Mouse (Mus musculus) embryonic facial prominence, embryonic 10.5 days (tissue): ENCODE measurements around the gene Gm49388. TPM values are rescaled to one million over a fixed set of nuclear protein-coding genes. Genes with fewer than 3 reads are reported as not detected.
"Not testable (repeated sequence)": the region's sequence is repeated elsewhere in the genome, so short reads cannot be mapped to it uniquely, and the experiment has no call there.

Experiments
- DNase-seq: peaks from one replicate; pipeline ENCODE4 v3.0.0-alpha.2; 2017; ENCODE audit warnings: low spot score
- H3K27ac ChIP-seq: fragments of 300-500 bp; sonication (generic); replicated peaks from 2 replicates; pipeline ENCODE4 v1.5.1; 2016; ENCODE audit warnings: mild to moderate bottlenecking
- H3K27me3 ChIP-seq: fragments of 300-500 bp; sonication (generic); replicated peaks from 2 replicates; pipeline ENCODE4 v1.6.1; 2016; ENCODE audit warnings: low read depth, mild to moderate bottlenecking; ENCODE audit not compliant: poor library complexity, severe bottlenecking
- H3K36me3 ChIP-seq: fragments of 300-500 bp; sonication (generic); replicated peaks from 2 replicates; pipeline ENCODE4 v1.6.1; 2016; ENCODE audit warnings: mild to moderate bottlenecking, moderate library complexity
- H3K4me1 ChIP-seq: fragments of 300-500 bp; sonication (generic); 2 replicates; pipeline ENCODE4 v1.6.1; 2016
- H3K4me3 ChIP-seq: fragments of 300-500 bp; sonication (generic); 2 replicates; pipeline ENCODE4 v1.5.1; 2016; ENCODE audit warnings: mild to moderate bottlenecking, moderate library complexity
- H3K9me3 ChIP-seq: fragments of 300-500 bp; sonication (generic); 2 replicates; pipeline ENCODE4 v1.6.1; 2016; ENCODE audit warnings: mild to moderate bottlenecking
- WGBS: fragments of 180-500 bp; shearing (Covaris S2); methylation state at CpG from one replicate; pipeline ENCODE4 v1.1.7; 2016; 5-methylcytosine and 5-hydroxymethylcytosine counted together
- polyA plus RNA-seq: library from polyadenylated mRNA; unstranded; fragments of >200 nt; fragmentation: Nextera tagmentation; extraction: Ambion mirVana; gene quantifications from 2 replicates; pipeline ENCODE4 v1.2.1, GENCODE M21; 2016

Gm49388 gene
- polyA plus RNA-seq, 1 experiment from 2014 or later = not detected

- H3K9me3 ChIP-seq = no peaks in the 10 kb centered on the region
- 5% methylated on average over 27 of the region's 27 CpGs for WGBS
- H3K27ac ChIP-seq = peak overlapping the region; percentile 95
- H3K27me3 ChIP-seq = no peaks in the 10 kb centered on the region
- peaks cover 34% of the 10 kb centered on the region for H3K36me3 ChIP-seq
- H3K4me3 ChIP-seq = peak overlapping the region; percentile 77
- H3K4me1 ChIP-seq = peaks cover 48% of the 10 kb centered on the region
- peak; percentile 38 for DNase-seq
Observed at GRCm38 (mm10) chr7:127770039-127770905, 15.1 kb upstream of the Gm49388 start.

- peak overlapping the region; percentile 77 for H3K4me3 ChIP-seq
- no peak overlapping the region for H3K27ac ChIP-seq
- 72% methylated on average over 5 of the region's 5 CpGs for WGBS
Observed at GRCm38 (mm10) chr7:127771262-127771661, 14.1 kb upstream of the Gm49388 start.

GRCm38 (mm10) chr7:127772080-127772479, 13.3 kb upstream of the Gm49388 start:
- Histone ChIP-seq H3K9me3 (no peaks in the 10 kb centered on the region), H3K27ac (no peak overlapping the region), H3K27me3 (no peaks in the 10 kb centered on the region), H3K4me1 (peaks cover 51% of the 10 kb centered on the region), H3K36me3 (peaks cover 16% of the 10 kb centered on the region), H3K4me3 (no peak overlapping the region)
- DNase-seq = no peak
- 84% methylated on average over 3 of the region's 3 CpGs for whole genome bisulfite sequencing

More at GRCm38 (mm10) chr7:127771262-127771661, 14.1 kb upstream of the Gm49388 start:
- H3K36me3 ChIP-seq = peaks cover 24% of the 10 kb centered on the region
- H3K27me3 ChIP-seq = no peaks in the 10 kb centered on the region
- no peak for DNase-seq
- H3K4me1 ChIP-seq = peaks cover 51% of the 10 kb centered on the region
- H3K9me3 ChIP-seq = no peaks in the 10 kb centered on the region

- Histone ChIP-seq H3K27me3 (no peaks in the 10 kb centered on the region), H3K9me3 (no peaks in the 10 kb centered on the region), H3K27ac (no peak overlapping the region), H3K36me3 (peaks cover 11% of the 10 kb centered on the region), H3K4me3 (no peak overlapping the region), H3K4me1 (peaks cover 51% of the 10 kb centered on the region)
- WGBS = 85% methylated on average over 1 of the region's 1 CpGs
- DNase-seq = no peak
Observed at GRCm38 (mm10) chr7:127772557-127772956, 12.9 kb upstream of the Gm49388 start.

GRCm38 (mm10) chr7:127773664-127774384, 11.6 kb upstream of the Gm49388 start:
- peaks cover 51% of the 10 kb centered on the region for H3K4me1 ChIP-seq
- H3K9me3 ChIP-seq = no peaks in the 10 kb centered on the region
- peaks cover 6% of the 10 kb centered on the region for H3K36me3 ChIP-seq
- peak; percentile 72 for DNase-seq
- peak overlapping the region; percentile 13; the same call in 1 of the 2 replicates for H3K4me3 ChIP-seq
- no peaks in the 10 kb centered on the region for H3K27me3 ChIP-seq
- H3K27ac ChIP-seq = no peak overlapping the region
- 47% methylated on average over 9 of the region's 9 CpGs for WGBS

- H3K27ac ChIP-seq = peak overlapping the region; percentile 99
- peaks cover 26% of the 10 kb centered on the region for H3K36me3 ChIP-seq
- not testable (repeated sequence) for H3K27me3 ChIP-seq, H3K9me3 ChIP-seq, DNase-seq
- WGBS = 82% methylated on average over 7 of the region's 7 CpGs
- peaks cover 30% of the 10 kb centered on the region for H3K4me1 ChIP-seq
- H3K4me3 ChIP-seq = peak overlapping the region; percentile 92
Observed at GRCm38 (mm10) chr7:127775837-127776236, 9.6 kb upstream of the Gm49388 start.

- under 1% methylated on average over 23 of the region's 23 CpGs for WGBS
- H3K4me1 ChIP-seq = peaks cover 25% of the 10 kb centered on the region
Observed at GRCm38 (mm10) chr7:127776426-127776825, 9.0 kb upstream of the Gm49388 start, which contains the start of gene Setd1a. Gene Setd1a, plus strand, starts transcription at chr7:127776670.

GRCm38 (mm10) chr7:127776878-127777473, 8.4 kb upstream of the Gm49388 start:
- Histone ChIP-seq H3K9me3 (no peaks in the 10 kb centered on the region), H3K27me3 (no peaks in the 10 kb centered on the region), H3K4me1 (peaks cover 24% of the 10 kb centered on the region), H3K36me3 (peaks cover 37% of the 10 kb centered on the region), H3K4me3 (peak overlapping the region; percentile 92), H3K27ac (peak overlapping the region; percentile 99)
- WGBS = under 1% methylated on average over 69 of the region's 70 CpGs
- peak; percentile 96 for DNase-seq

More at GRCm38 (mm10) chr7:127776426-127776825, 9.0 kb upstream of the Gm49388 start, which contains the start of gene Setd1a:
- no peaks in the 10 kb centered on the region for H3K27me3 ChIP-seq
- H3K36me3 ChIP-seq = peaks cover 32% of the 10 kb centered on the region
- H3K27ac ChIP-seq = peak within 1 kb of the TSS; percentile 99
- H3K9me3 ChIP-seq = no peaks in the 10 kb centered on the region
- peak within 1 kb of the TSS; percentile 92 for H3K4me3 ChIP-seq
- peak; percentile 87 for DNase-seq

- H3K27ac ChIP-seq = peak overlapping the region; percentile 99
- H3K4me1 ChIP-seq = peaks cover 24% of the 10 kb centered on the region
- H3K4me3 ChIP-seq = peak overlapping the region; percentile 92
- 2% methylated on average over 66 of the region's 66 CpGs for WGBS
- no peaks in the 10 kb centered on the region for H3K27me3 ChIP-seq
- peaks cover 44% of the 10 kb centered on the region for H3K36me3 ChIP-seq
- peak; percentile 87 for DNase-seq
- no peaks in the 10 kb centered on the region for H3K9me3 ChIP-seq
Observed at GRCm38 (mm10) chr7:127777474-127778266, 7.7 kb upstream of the Gm49388 start.

- DNase-seq = no peak
- peaks cover 24% of the 10 kb centered on the region for H3K4me1 ChIP-seq
- no peaks in the 10 kb centered on the region for H3K9me3 ChIP-seq
- H3K27ac ChIP-seq = peak overlapping the region; percentile 99
- H3K27me3 ChIP-seq = no peaks in the 10 kb centered on the region
- WGBS = 77% methylated on average over 4 of the region's 4 CpGs
- H3K36me3 ChIP-seq = peaks cover 51% of the 10 kb centered on the region
- peak overlapping the region; percentile 92 for H3K4me3 ChIP-seq
Observed at GRCm38 (mm10) chr7:127778350-127778749, 7.1 kb upstream of the Gm49388 start.

GRCm38 (mm10) chr7:127797076-127797845, 11.9 kb downstream of the Gm49388 start:
- Histone ChIP-seq H3K9me3 (no peaks in the 10 kb centered on the region), H3K27ac (no peak overlapping the region), H3K36me3 (peaks cover 98% of the 10 kb centered on the region), H3K27me3 (no peaks in the 10 kb centered on the region), H3K4me1 (peaks cover 9% of the 10 kb centered on the region), H3K4me3 (no peak overlapping the region)
- no peak for DNase-seq
- WGBS = 94% methylated on average over 23 of the region's 23 CpGs
